Mouse (Mus musculus) ZHBTc4 (cell line): ENCODE results near the gene Knop1.

Experiments
- DNase-seq: peaks from one replicate; pipeline ENCODE4 v3.0.0-alpha.2; 2011; ENCODE audit warnings: low read depth, low spot score

Gene Knop1

GRCm38 (mm10) chr7:118798105-118798570 is 57.9 kb downstream of the Knop1 start:
- no peak for DNase-seq

- DNase-seq, result no peak
Observed at GRCm38 (mm10) chr7:118797600-118797999, 58.5 kb downstream of the Knop1 start.

- no peak for DNase-seq
Observed at GRCm38 (mm10) chr7:118796838-118797237, 59.2 kb downstream of the Knop1 start.

- DNase-seq, result no peak
Observed at GRCm38 (mm10) chr7:118795779-118796178, 60.3 kb downstream of the Knop1 start.

- DNase-seq, result no peak
Observed at GRCm38 (mm10) chr7:118793899-118794298, 62.2 kb downstream of the Knop1 start.
